Mouse (Mus musculus): ENCODE data around the gene Med27.

- TF ChIP-seq CEBPB (IDR thresholded peaks at IDR 0.05; ENCODE audit: low read depth), result no peak
- no peak for TF ChIP-seq CTCF (IDR thresholded peaks at IDR 0.05; ENCODE audit: control insufficient read depth, insufficient read depth, insufficient read length)
- TF ChIP-seq USF1 (IDR thresholded peaks at IDR 0.05; ENCODE audit: low read depth), result no peak
- no peak for TF ChIP-seq MYOG (IDR thresholded peaks at IDR 0.05; ENCODE audit: control insufficient read depth, extremely low read depth, insufficient read length)
These were observed at the start of gene Med27 for GRCm38 (mm10) chr2:29346629-29347271.
